Mouse (Mus musculus) limb, embryonic 11.5 days (tissue): Measurements from ENCODE around the gene Mpnd. TPM values are rescaled to one million over a fixed set of nuclear protein-coding genes. Genes with fewer than 3 reads are reported as not detected.

ENCODE experiments used
- ATAC-seq: fragments of 200-750 bp; cut with Nextera tagmentation; 2 replicates; pipeline ENCODE4 v1.8.0; 2017; ENCODE audit warnings: low read depth; ENCODE audit not compliant: insufficient number of reproducible peaks, low FRiP score, low TSS enrichment
- DNase-seq: peaks from one replicate; pipeline ENCODE4 v3.0.0-alpha.2; 2015; ENCODE audit warnings: low spot score
- H3K27ac ChIP-seq: fragments of 300-500 bp; sonication (generic); replicated peaks from 2 replicates; pipeline ENCODE4 v1.5.1; 2014; ENCODE audit warnings: low read depth, mild to moderate bottlenecking, low read length
- H3K27me3 ChIP-seq: fragments of 300-500 bp; sonication (generic); 2 replicates; pipeline ENCODE4 v1.6.1; 2014; ENCODE audit warnings: mild to moderate bottlenecking, low read length, mixed read lengths; ENCODE audit not compliant: control insufficient read depth, insufficient read depth
- H3K36me3 ChIP-seq: fragments of 300-500 bp; sonication (generic); 2 replicates; pipeline ENCODE4 v1.6.1; 2014; ENCODE audit warnings: mild to moderate bottlenecking, low read length, moderate library complexity, mixed read lengths; ENCODE audit not compliant: control insufficient read depth, insufficient read depth
- H3K4me1 ChIP-seq: fragments of 300-500 bp; sonication (generic); 2 replicates; pipeline ENCODE4 v1.6.1; 2014; ENCODE audit warnings: low read length, mixed read lengths; ENCODE audit not compliant: control insufficient read depth, insufficient read depth
- H3K4me2 ChIP-seq: fragments of 300-500 bp; sonication (generic); 2 replicates; pipeline ENCODE4 v1.6.1; 2014; ENCODE audit warnings: low read depth, mild to moderate bottlenecking, moderate library complexity; ENCODE audit not compliant: severe bottlenecking
- H3K4me3 ChIP-seq: fragments of 300-500 bp; sonication (generic); 2 replicates; pipeline ENCODE4 v1.5.1; 2014; ENCODE audit warnings: low read depth, low read length
- H3K9ac ChIP-seq: fragments of 300-500 bp; sonication (generic); 2 replicates; pipeline ENCODE4 v1.6.1; 2014; ENCODE audit warnings: mild to moderate bottlenecking, low read length
- H3K9me3 ChIP-seq: fragments of 300-500 bp; sonication (generic); 2 replicates; pipeline ENCODE4 v1.6.1; 2016; ENCODE audit warnings: low read length; ENCODE audit not compliant: control insufficient read depth
- WGBS: fragments of 180-500 bp; shearing (Covaris S2); extraction: QIAGEN DNeasy Blood & Tissue Kit; methylation state at CpG from one replicate; pipeline ENCODE4 v1.1.7; 2014; 5-methylcytosine and 5-hydroxymethylcytosine counted together
- polyA plus RNA-seq: library from polyadenylated mRNA; unstranded; fragments of >200 nt; fragmentation: Nextera tagmentation; extraction: Ambion mirVana; gene quantifications from 2 replicates; pipeline ENCODE4 v1.2.1, GENCODE M21; 2014

Gene Mpnd
- polyA plus RNA-seq, 1 experiment from 2014 or later, result 142 TPM

DNA sequence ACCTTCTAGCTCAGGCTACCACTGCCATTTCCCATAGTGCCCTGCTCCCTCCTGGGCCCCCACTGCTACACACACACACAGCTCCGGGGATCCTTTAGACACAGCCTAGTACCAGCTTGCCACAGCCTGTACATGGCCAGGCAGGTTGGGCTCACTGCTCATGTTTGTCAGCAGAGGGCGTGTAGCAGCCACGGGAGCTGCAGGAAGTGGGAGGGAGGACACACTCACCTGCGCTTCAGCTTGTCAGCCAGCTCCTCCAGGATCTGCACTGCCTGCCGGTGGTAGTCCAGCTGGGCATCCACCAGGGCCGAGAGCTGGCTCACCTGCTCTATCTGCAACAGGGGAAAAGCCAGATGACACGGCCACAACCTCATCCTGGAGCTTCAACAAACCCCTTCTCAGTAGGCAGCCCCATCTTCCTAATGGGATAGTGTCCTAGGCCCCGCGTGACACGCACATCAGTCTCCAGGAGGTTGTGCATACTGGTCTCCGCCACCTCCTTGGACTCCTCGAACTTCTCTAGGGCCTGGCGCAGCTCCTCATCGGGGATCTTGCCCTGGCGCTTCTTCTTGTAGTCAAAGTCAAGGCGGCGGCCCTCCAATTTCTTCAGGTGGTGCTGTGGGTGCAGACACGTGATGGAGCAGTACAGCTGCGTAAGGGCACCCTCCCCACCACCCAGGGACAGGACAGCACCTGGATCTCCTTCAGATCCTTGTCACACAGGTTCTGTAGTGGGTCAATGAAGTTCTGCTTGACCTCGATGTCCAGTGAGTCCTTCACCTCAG lies 13.0 kb downstream of the Mpnd start:
- no peaks in the 10 kb centered on the region for H3K27me3 ChIP-seq
- no peak overlapping the region for H3K27ac ChIP-seq
- ATAC-seq (0 out of 2 replicates have a peak, but pooled peaks have one; percentile 6), DNase-seq (no peak)
- WGBS, result 77% methylated on average over 20 of the region's 20 CpGs
- H3K4me2 ChIP-seq, result no peak overlapping the region
- H3K9me3 ChIP-seq, result no peaks in the 10 kb centered on the region
- H3K4me1 ChIP-seq, result no peaks in the 10 kb centered on the region
- no peak overlapping the region for H3K9ac ChIP-seq
- peaks cover 42% of the 10 kb centered on the region for H3K36me3 ChIP-seq
- H3K4me3 ChIP-seq, result no peak overlapping the region

DNA sequence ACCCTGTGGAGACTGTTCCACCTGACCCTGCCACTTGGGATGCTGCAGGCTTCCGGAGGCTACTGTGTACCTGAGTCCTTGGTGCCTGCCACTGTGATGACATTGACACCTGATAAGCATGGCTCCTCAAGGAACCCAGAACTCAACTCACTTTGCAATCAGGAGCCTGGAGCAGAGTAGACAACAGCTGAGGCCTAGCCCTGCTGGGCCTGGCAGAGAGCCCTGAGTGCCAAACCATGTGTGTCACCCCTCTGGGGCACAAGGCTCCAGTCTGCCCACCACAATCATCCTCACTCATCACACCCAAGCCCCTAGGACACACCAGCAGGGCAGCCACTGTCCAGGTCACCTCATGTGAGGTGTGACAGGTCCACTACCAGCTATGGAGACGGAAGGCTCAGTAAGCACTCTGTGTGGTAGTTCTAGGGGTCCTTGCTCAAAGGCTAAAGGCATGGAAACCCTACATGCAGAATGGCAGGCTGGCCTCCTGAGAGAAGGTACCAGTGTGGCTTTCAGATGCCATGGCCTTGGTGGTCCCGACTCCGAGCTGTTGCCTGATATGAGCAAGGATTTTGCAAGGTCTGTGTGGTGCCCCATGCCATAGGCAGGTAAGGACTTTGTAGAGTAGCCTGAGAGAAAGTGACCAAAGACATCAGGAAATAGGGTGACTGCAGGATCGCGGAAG lies 15.0 kb downstream of the Mpnd start:
- no peaks in the 10 kb centered on the region for H3K4me1 ChIP-seq
- no peak overlapping the region for H3K4me3 ChIP-seq
- H3K9ac ChIP-seq, result no peak overlapping the region
- no peak for DNase-seq
- no peaks in the 10 kb centered on the region for H3K9me3 ChIP-seq
- H3K27me3 ChIP-seq, result no peaks in the 10 kb centered on the region
- H3K36me3 ChIP-seq, result peaks cover 35% of the 10 kb centered on the region; the same call in 1 of the 2 replicates
- H3K27ac ChIP-seq, result no peak overlapping the region
- 92% methylated on average over 6 of the region's 6 CpGs for WGBS
- H3K4me2 ChIP-seq, result no peak overlapping the region
- ATAC-seq, result no peak

DNA sequence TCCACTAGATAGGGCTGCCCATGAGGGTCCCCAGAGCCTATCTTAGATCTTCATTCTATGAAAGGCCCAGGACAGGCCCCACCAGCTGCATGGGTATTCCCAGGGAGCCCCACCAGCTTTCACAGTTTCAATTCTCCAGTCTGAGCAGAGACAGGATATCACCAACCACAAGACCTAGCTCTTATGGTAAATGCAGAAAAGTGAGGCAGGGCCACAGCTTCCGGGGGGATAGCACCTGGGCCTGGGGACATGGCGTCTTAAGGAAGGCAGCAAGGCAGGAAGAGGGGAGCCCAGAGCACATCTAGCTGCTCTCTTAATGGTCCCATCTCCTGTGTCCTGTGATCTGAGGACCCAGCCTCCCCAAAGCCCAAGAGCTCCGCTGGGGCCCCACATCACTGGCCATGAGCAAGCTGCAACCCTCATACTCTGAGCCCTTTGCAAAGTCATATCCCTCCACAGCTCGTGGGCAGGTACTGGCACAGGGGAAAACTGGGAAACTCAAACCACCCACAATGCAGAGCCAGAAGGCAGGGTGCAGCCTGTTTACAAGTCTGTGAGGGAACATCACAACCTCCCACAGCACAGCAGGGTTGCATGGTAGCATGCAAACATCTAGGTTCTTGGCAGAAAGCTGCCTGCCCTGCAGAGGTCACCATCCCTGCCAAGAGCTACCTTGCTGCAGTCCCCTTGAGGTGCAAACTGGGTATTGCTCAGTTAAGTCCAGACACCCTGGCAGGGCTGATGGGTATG lies 15.8 kb downstream of the Mpnd start:
- peaks cover 28% of the 10 kb centered on the region; the same call in 1 of the 2 replicates for H3K36me3 ChIP-seq
- H3K27ac ChIP-seq, result no peak overlapping the region
- 84% methylated on average over 4 of the region's 4 CpGs for WGBS
- no peaks in the 10 kb centered on the region for H3K9me3 ChIP-seq
- ATAC-seq, result no peak
- H3K9ac ChIP-seq, result no peak overlapping the region
- H3K27me3 ChIP-seq, result no peaks in the 10 kb centered on the region
- no peaks in the 10 kb centered on the region for H3K4me1 ChIP-seq
- H3K4me3 ChIP-seq, result no peak overlapping the region
- no peak for DNase-seq
- no peak overlapping the region for H3K4me2 ChIP-seq

DNA sequence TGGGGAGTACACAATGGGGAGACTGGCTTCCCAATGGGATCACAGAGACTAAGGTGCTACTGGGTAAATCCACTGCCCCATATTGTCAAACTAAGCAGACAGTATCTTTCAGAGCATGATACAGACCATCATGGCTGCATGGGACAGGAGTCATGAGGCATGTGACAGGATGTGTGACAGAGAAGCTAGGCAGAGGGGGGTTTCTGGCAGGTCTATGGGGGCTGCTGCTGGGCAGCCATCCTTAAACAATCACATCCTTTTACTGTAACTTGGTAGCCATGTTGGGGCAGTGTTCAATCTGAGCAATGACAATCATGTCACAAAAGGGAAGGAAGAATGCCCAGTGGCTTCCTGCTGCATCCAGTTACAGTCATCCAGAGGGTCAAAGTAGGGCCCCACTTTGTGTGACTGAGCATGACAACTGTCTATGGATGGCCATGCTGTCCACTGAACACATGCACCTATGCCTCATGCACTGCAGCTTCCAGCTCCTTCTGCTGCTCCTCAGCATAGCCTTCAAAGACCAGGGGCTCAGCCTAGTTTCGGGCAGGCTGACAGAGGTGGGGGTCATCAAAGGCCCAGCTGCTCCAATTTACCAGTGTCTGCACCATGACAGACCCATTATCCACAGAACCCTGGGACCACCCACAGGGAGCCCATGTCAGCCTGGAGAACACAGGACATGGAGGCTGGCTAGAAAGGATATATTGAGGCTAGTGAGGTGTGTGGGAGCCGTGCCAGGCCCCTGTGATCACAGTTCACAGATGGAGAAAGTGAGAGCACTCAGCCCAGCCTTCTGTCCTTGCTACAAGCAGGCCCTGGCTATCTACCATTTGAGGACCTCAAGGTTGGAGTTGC lies 16.8 kb downstream of the Mpnd start:
- H3K4me3 ChIP-seq, result no peak overlapping the region
- H3K9me3 ChIP-seq, result no peaks in the 10 kb centered on the region
- no peaks in the 10 kb centered on the region for H3K4me1 ChIP-seq
- DNase-seq, result no peak
- no peak overlapping the region for H3K4me2 ChIP-seq
- no peaks in the 10 kb centered on the region for H3K27me3 ChIP-seq
- ATAC-seq, result no peak
- no peak overlapping the region for H3K27ac ChIP-seq
- WGBS, result 39% methylated on average over 2 of the region's 2 CpGs
- H3K36me3 ChIP-seq, result peaks cover 20% of the 10 kb centered on the region; the same call in 1 of the 2 replicates
- no peak overlapping the region for H3K9ac ChIP-seq

- ATAC-seq, result no peak
- no peaks in the 10 kb centered on the region for H3K27me3 ChIP-seq
- H3K4me2 ChIP-seq, result no peak overlapping the region
- WGBS, result 87% methylated on average over 4 of the region's 4 CpGs
- H3K4me3 ChIP-seq, result no peak overlapping the region
- H3K9ac ChIP-seq, result no peak overlapping the region
- no peaks in the 10 kb centered on the region for H3K4me1 ChIP-seq
- no peak overlapping the region for H3K27ac ChIP-seq
- peaks cover 19% of the 10 kb centered on the region; the same call in 1 of the 2 replicates for H3K36me3 ChIP-seq
- no peaks in the 10 kb centered on the region for H3K9me3 ChIP-seq
- no peak for DNase-seq
These were observed 17.4 kb downstream of the Mpnd start for GRCm38 (mm10) chr17:56022989-56023290.

DNA sequence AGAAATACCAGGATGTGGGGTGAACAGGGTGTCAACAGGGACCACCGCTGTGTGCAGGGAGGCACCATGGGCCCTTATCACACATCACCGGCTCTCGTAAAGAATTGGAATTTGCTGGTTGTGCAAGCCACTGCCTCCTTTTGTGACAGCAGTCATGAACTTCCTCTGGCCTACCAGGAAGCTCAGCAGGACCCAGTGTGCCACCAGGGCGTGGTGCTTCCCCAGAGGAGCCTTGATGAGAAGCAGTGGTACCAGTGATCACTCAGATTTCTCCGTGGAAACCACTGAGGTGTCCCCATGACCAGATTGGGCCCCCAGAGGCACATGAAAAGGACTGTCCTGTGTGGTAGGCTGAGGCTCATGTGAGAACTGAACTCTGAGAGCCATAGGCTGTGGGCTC lies 17.9 kb downstream of the Mpnd start:
- ATAC-seq (no peak), DNase-seq (no peak)
- Histone ChIP-seq H3K4me3 (no peak overlapping the region), H3K4me2 (no peak overlapping the region), H3K27ac (no peak overlapping the region), H3K4me1 (no peaks in the 10 kb centered on the region), H3K36me3 (peaks cover 18% of the 10 kb centered on the region; the same call in 1 of the 2 replicates), H3K9me3 (no peaks in the 10 kb centered on the region), H3K9ac (no peak overlapping the region), H3K27me3 (no peaks in the 10 kb centered on the region)
- 88% methylated on average over 5 of the region's 5 CpGs for WGBS

DNA sequence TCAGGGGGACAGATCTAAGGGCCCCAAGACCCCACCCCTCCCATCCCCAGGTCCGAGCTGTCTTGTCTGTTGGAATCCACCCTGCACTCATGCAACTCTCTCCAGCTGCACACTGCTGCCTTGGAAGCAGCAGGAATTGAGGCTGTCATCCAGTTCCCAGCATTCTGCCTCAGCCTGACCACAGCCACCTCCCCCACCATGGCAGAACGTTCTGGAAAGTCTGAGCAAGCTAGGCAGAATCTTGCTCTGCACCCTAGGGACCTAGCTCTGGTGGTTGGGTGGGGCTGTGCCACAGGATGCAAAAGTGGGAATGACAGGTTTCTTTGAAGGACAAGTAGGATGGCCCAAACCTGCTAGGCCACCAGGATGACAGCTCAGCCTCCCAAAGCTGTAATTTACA lies 19.0 kb downstream of the Mpnd start:
- Histone ChIP-seq H3K27ac (no peak overlapping the region), H3K36me3 (peaks cover 13% of the 10 kb centered on the region), H3K27me3 (no peaks in the 10 kb centered on the region), H3K9ac (no peak overlapping the region), H3K9me3 (no peaks in the 10 kb centered on the region), H3K4me3 (no peak overlapping the region), H3K4me2 (no peak overlapping the region), H3K4me1 (no peaks in the 10 kb centered on the region)
- DNase-seq, result no peak
- WGBS, result 75% methylated on average over 2 of the region's 2 CpGs
- no peak for ATAC-seq

- Histone ChIP-seq H3K4me2 (no peak overlapping the region), H3K9ac (no peak overlapping the region), H3K36me3 (peaks cover 14% of the 10 kb centered on the region), H3K4me3 (no peak overlapping the region), H3K27ac (no peak overlapping the region), H3K27me3 (no peaks in the 10 kb centered on the region), H3K4me1 (no peaks in the 10 kb centered on the region), H3K9me3 (no peaks in the 10 kb centered on the region)
- ATAC-seq, result no peak
- 78% methylated on average over 5 of the region's 5 CpGs for WGBS
- DNase-seq, result no peak
These were observed 19.4 kb downstream of the Mpnd start for GRCm38 (mm10) chr17:56024931-56025330.
